Comparison of ENCODE assay signal across 24 mouse cellular contexts in genomic region chr17:23982912-23983311, GRCm38 (mm10). TPM values are rescaled to one million over a fixed set of nuclear protein-coding genes. Genes with fewer than 3 reads are reported as not detected.
DNase-seq lines count a peak whose midpoint lies in the region; ATAC-seq and TF ChIP-seq lines count a peak whose summit lies in the region.
"Had no signal": no experiment of that assay in that cellular context is flagged by ENCODE, and none has a peak within 500 bp of the region (broad histone marks: within the 10 kb centered on the region; RNA-seq: fewer than 3 reads in every experiment).

No protein-coding gene starts in this region.

- 51% methylated on average over 4 of the region's 4 CpGs for WGBS in liver, adult 2 months
- 45% methylated on average over 4 of the region's 4 CpGs for WGBS in liver, embryonic 12.5 days (ENCODE audit: insufficient replicate concordance)
- 10% methylated on average over 4 of the region's 4 CpGs for WGBS in macrophage (ENCODE audit: missing documents)
- 74% methylated on average over 4 of the region's 4 CpGs for WGBS in forebrain, embryonic 16.5 days

- peak; percentile 56 for DNase-seq in liver, adult 2 months (ENCODE audit: extremely low read depth, low read depth, low spot score)
- DNase-seq in A20 (ENCODE audit: low read depth, low spot score): peak; percentile 13
- DNase-seq in embryo, embryonic 11 days: peak; percentile 14
- no peak for DNase-seq in heart, postnatal 10 days
- DNase-seq: cerebellum, adult 9-11 months; liver, embryonic 13.5 days; midbrain, embryonic 14.5 days; retina, postnatal 1 day; spleen, adult 18-20 months had no signal

- no peak overlapping the region for H3K4me3 ChIP-seq in liver, adult 2 months (ENCODE audit: insufficient read depth, low read depth, low read length)
- H3K4me3 ChIP-seq in liver, embryonic 12.5 days: no peak overlapping the region
- H3K4me3 ChIP-seq in macrophage (ENCODE audit: inconsistent target): no peak overlapping the region
- no peak overlapping the region for H3K4me3 ChIP-seq in forebrain, embryonic 16.5 days (replicated peaks; ENCODE audit: low read length)
- H3K4me3 ChIP-seq: forebrain, embryonic 13.5 days; hindbrain, embryonic 15.5 days; liver, embryonic 13.5 days; stomach, embryonic 15.5 days had no signal

- H3K9me3 ChIP-seq in liver, embryonic 12.5 days (replicated peaks): no peaks in the 10 kb centered on the region
- H3K9me3 ChIP-seq in forebrain, embryonic 16.5 days (ENCODE audit: control insufficient read depth, low read length): no peaks in the 10 kb centered on the region
- H3K9me3 ChIP-seq: forebrain, embryonic 13.5 days; hindbrain, embryonic 15.5 days; liver, embryonic 13.5 days; stomach, embryonic 15.5 days had no signal

- H3K4me1 ChIP-seq in liver, adult 2 months (ENCODE audit: control insufficient read depth, insufficient read depth, low read length): no peaks in the 10 kb centered on the region; the same call in 1 of the 2 replicates
- H3K4me1 ChIP-seq in liver, embryonic 12.5 days: no peaks in the 10 kb centered on the region
- H3K4me1 ChIP-seq in forebrain, embryonic 16.5 days (replicated peaks; ENCODE audit: control insufficient read depth, insufficient read depth, low read length): no peaks in the 10 kb centered on the region
- H3K4me1 ChIP-seq: forebrain, embryonic 13.5 days; hindbrain, embryonic 15.5 days had no signal

- no peaks in the 10 kb centered on the region for H3K79me2 ChIP-seq in liver, adult 2 months (ENCODE audit: control insufficient read depth, insufficient read depth, low read length)
- no peaks in the 10 kb centered on the region for H3K79me2 ChIP-seq in macrophage (ENCODE audit: inconsistent target)

- H3K27ac ChIP-seq in liver, adult 2 months (replicated peaks; ENCODE audit: insufficient read depth, low read depth, low read length): no peak overlapping the region
- H3K27ac ChIP-seq in liver, embryonic 12.5 days: no peak overlapping the region
- H3K27ac ChIP-seq in macrophage: peak overlapping the region; percentile 3; the same call in 1 of the 2 replicates
- no peak overlapping the region for H3K27ac ChIP-seq in forebrain, embryonic 16.5 days (ENCODE audit: low read length)
- H3K27ac ChIP-seq: forebrain, embryonic 13.5 days; hindbrain, embryonic 15.5 days; kidney, postnatal 0 days; liver, embryonic 13.5 days; stomach, embryonic 15.5 days had no signal

- H3K36me3 ChIP-seq in liver, adult 2 months (ENCODE audit: control insufficient read depth, insufficient read depth, low read length): no peaks in the 10 kb centered on the region
- no peaks in the 10 kb centered on the region for H3K36me3 ChIP-seq in liver, embryonic 12.5 days
- no peaks in the 10 kb centered on the region for H3K36me3 ChIP-seq in macrophage (ENCODE audit: inconsistent target)
- no peaks in the 10 kb centered on the region for H3K36me3 ChIP-seq in forebrain, embryonic 16.5 days (ENCODE audit: control insufficient read depth, insufficient read depth)
- H3K36me3 ChIP-seq: hindbrain, embryonic 15.5 days; liver, embryonic 13.5 days; stomach, embryonic 15.5 days had no signal

- no peaks in the 10 kb centered on the region for H3K27me3 ChIP-seq in liver, adult 2 months (ENCODE audit: control insufficient read depth, insufficient read depth, low read length)
- H3K27me3 ChIP-seq in liver, embryonic 12.5 days (replicated peaks): 0 out of 2 replicates have a peak, but pooled peaks cover 3% of the 10 kb centered on the region
- no peaks in the 10 kb centered on the region for H3K27me3 ChIP-seq in forebrain, embryonic 16.5 days (replicated peaks; ENCODE audit: control insufficient read depth, insufficient read depth, low read length)
- H3K27me3 ChIP-seq: forebrain, embryonic 13.5 days; hindbrain, embryonic 15.5 days; stomach, embryonic 15.5 days had no signal

- TF ChIP-seq CTCF in liver, adult 2 months (IDR thresholded peaks at IDR 0.05; ENCODE audit: low read depth, low read length): no peak

- TF ChIP-seq POLR2A in liver, adult 2 months (IDR thresholded peaks at IDR 0.05; ENCODE audit: extremely low read depth, insufficient read depth, low read length): no peak

- H3K9ac ChIP-seq in liver, adult 2 months (ENCODE audit: low read depth, low read length): no peak overlapping the region
- H3K9ac ChIP-seq in liver, embryonic 12.5 days: no peak overlapping the region
- H3K9ac ChIP-seq in forebrain, embryonic 16.5 days (replicated peaks; ENCODE audit: low read depth, low read length): no peak overlapping the region
- H3K9ac ChIP-seq: forebrain, embryonic 13.5 days; hindbrain, embryonic 15.5 days; liver, embryonic 13.5 days; stomach, embryonic 15.5 days had no signal

- no peak overlapping the region for H3K4me2 ChIP-seq in liver, embryonic 12.5 days
- H3K4me2 ChIP-seq in forebrain, embryonic 16.5 days (ENCODE audit: low read length): no peak overlapping the region
- H3K4me2 ChIP-seq: forebrain, embryonic 13.5 days; heart, embryonic 11.5 days; hindbrain, embryonic 15.5 days; liver, embryonic 13.5 days; stomach, embryonic 15.5 days had no signal

- no peak for ATAC-seq in liver, embryonic 12.5 days
- no peak for ATAC-seq in CD4-positive, CD25-positive, alpha-beta regulatory T cell, adult 4 months
- no peak for ATAC-seq in forebrain, embryonic 16.5 days
- ATAC-seq: forebrain, embryonic 13.5 days had no signal

- intact Hi-C loops in heart, postnatal 10 days (cut with DNase I): no loop called here

RNA-seq across cellular contexts. Expression of gene Prss30, which starts 2.5 kb away (rescaled TPM):
- 0.13 and 0.18 TPM in 2 replicates for total RNA-seq in liver, adult 2 months (2014; rRNA removed)
- 0.16 TPM in 2 replicates for polyA plus RNA-seq in liver, adult 2 months (2012; rRNA removed)
- not detected in 2 replicates for polyA plus RNA-seq in liver, embryonic 12.5 days (2016; fragmentation: Nextera tagmentation; extraction: Ambion mirVana)
- total RNA-seq in macrophage (2018; cell fraction: chromatin; rRNA removed): not detected
- total RNA-seq in macrophage (2018; cell fraction: cytosol; rRNA removed): under 1 TPM in 3 of 26 experiments, not detected in 23; 0.09 to 0.24 (median 0.12) TPM
- under 1 TPM in 1 of 26 experiments, not detected in 25; 0.51 TPM for total RNA-seq in macrophage (2018; cell fraction: nucleus; rRNA removed)
- polyA plus RNA-seq in macrophage (2018): 0.19 to 0.33 TPM in 2 of 3 replicates, not detected in the other
- not detected for total RNA-seq in heart, postnatal 10 days (2021)
- not detected for polyA plus RNA-seq in CD4-positive, CD25-positive, alpha-beta regulatory T cell, adult 4 months (2017; shearing (Covaris generic))
- 0.21 and 0.28 TPM in 2 replicates for polyA plus RNA-seq in forebrain, embryonic 16.5 days (2015; fragmentation: Nextera tagmentation; extraction: Ambion mirVana)
- total RNA-seq: adrenal gland, postnatal 4 days; gastrocnemius, postnatal 4 days; heart, postnatal 25 days; MEL had no signal
- polyA plus RNA-seq: forebrain, embryonic 13.5 days; heart, embryonic 11.5 days; hindbrain, embryonic 15.5 days; liver, embryonic 13.5 days; midbrain, embryonic 14.5 days had no signal

RNA-seq across cellular contexts. Expression of gene Prss22, which starts 15.0 kb away (rescaled TPM):
- total RNA-seq in liver, adult 2 months (2014; rRNA removed): not detected in 2 replicates
- polyA plus RNA-seq in liver, adult 2 months (2012; rRNA removed): not detected in 2 replicates
- polyA plus RNA-seq in liver, embryonic 12.5 days (2016; fragmentation: Nextera tagmentation; extraction: Ambion mirVana): not detected in 2 replicates
- not detected for total RNA-seq in macrophage (2018; cell fraction: chromatin; rRNA removed)
- not detected for total RNA-seq in macrophage (2018; cell fraction: cytosol; rRNA removed)
- under 1 TPM in 1 of 26 experiments, not detected in 25; 0.48 TPM for total RNA-seq in macrophage (2018; cell fraction: nucleus; rRNA removed)
- not detected in 3 replicates for polyA plus RNA-seq in macrophage (2018)
- total RNA-seq in heart, postnatal 10 days (2021): not detected
- not detected for polyA plus RNA-seq in CD4-positive, CD25-positive, alpha-beta regulatory T cell, adult 4 months (2017; shearing (Covaris generic))
- polyA plus RNA-seq in forebrain, embryonic 16.5 days (2015; fragmentation: Nextera tagmentation; extraction: Ambion mirVana): not detected in 2 replicates
- total RNA-seq: adrenal gland, postnatal 4 days; gastrocnemius, postnatal 4 days; heart, postnatal 25 days; layer of hippocampus, postnatal 25 days; MEL had no signal
- polyA plus RNA-seq: forebrain, embryonic 13.5 days; heart, embryonic 11.5 days; hindbrain, embryonic 15.5 days; liver, embryonic 13.5 days; midbrain, embryonic 14.5 days had no signal

RNA-seq across cellular contexts. Expression of gene Sbpl, which starts 27.8 kb away (rescaled TPM):
- total RNA-seq in liver, adult 2 months (2014; rRNA removed): not detected in 2 replicates
- not detected in 2 replicates for polyA plus RNA-seq in liver, adult 2 months (2012; rRNA removed)
- polyA plus RNA-seq in liver, embryonic 12.5 days (2016; fragmentation: Nextera tagmentation; extraction: Ambion mirVana): not detected in 2 replicates
- total RNA-seq in macrophage (2018; cell fraction: chromatin; rRNA removed): not detected
- not detected for total RNA-seq in macrophage (2018; cell fraction: cytosol; rRNA removed)
- total RNA-seq in macrophage (2018; cell fraction: nucleus; rRNA removed): not detected
- polyA plus RNA-seq in macrophage (2018): not detected in 3 replicates
- total RNA-seq in heart, postnatal 10 days (2021): not detected
- polyA plus RNA-seq in CD4-positive, CD25-positive, alpha-beta regulatory T cell, adult 4 months (2017; shearing (Covaris generic)): not detected
- polyA plus RNA-seq in forebrain, embryonic 16.5 days (2015; fragmentation: Nextera tagmentation; extraction: Ambion mirVana): not detected in 2 replicates
- total RNA-seq: adrenal gland, postnatal 4 days; gastrocnemius, postnatal 4 days; heart, postnatal 25 days; layer of hippocampus, postnatal 25 days; left cerebral cortex, postnatal 36 days; MEL had no signal
- polyA plus RNA-seq: forebrain, embryonic 13.5 days; heart, embryonic 11.5 days; hindbrain, embryonic 15.5 days; kidney, postnatal 0 days; liver, embryonic 13.5 days; midbrain, embryonic 14.5 days; stomach, embryonic 15.5 days had no signal

RNA-seq across cellular contexts. Expression of gene Sbp, which starts 41.4 kb away (rescaled TPM):
- total RNA-seq in liver, adult 2 months (2014; rRNA removed): not detected in 2 replicates
- polyA plus RNA-seq in liver, adult 2 months (2012; rRNA removed): not detected in 2 replicates
- polyA plus RNA-seq in liver, embryonic 12.5 days (2016; fragmentation: Nextera tagmentation; extraction: Ambion mirVana): not detected in 2 replicates
- not detected for total RNA-seq in macrophage (2018; cell fraction: chromatin; rRNA removed)
- not detected for total RNA-seq in macrophage (2018; cell fraction: cytosol; rRNA removed)
- not detected for total RNA-seq in macrophage (2018; cell fraction: nucleus; rRNA removed)
- polyA plus RNA-seq in macrophage (2018): not detected in 3 replicates
- total RNA-seq in heart, postnatal 10 days (2021): not detected
- polyA plus RNA-seq in CD4-positive, CD25-positive, alpha-beta regulatory T cell, adult 4 months (2017; shearing (Covaris generic)): not detected
- not detected in 2 replicates for polyA plus RNA-seq in forebrain, embryonic 16.5 days (2015; fragmentation: Nextera tagmentation; extraction: Ambion mirVana)
- total RNA-seq: adrenal gland, postnatal 4 days; gastrocnemius, postnatal 4 days; heart, postnatal 25 days; layer of hippocampus, postnatal 25 days; left cerebral cortex, postnatal 36 days; MEL had no signal
- polyA plus RNA-seq: forebrain, embryonic 13.5 days; heart, embryonic 11.5 days; hindbrain, embryonic 15.5 days; kidney, postnatal 0 days; liver, embryonic 13.5 days; midbrain, embryonic 14.5 days; stomach, embryonic 15.5 days had no signal

RNA-seq across cellular contexts. Expression of gene Prss27, which starts 55.0 kb away (rescaled TPM):
- not detected in 2 replicates for total RNA-seq in liver, adult 2 months (2014; rRNA removed)
- polyA plus RNA-seq in liver, adult 2 months (2012; rRNA removed): not detected in 2 replicates
- polyA plus RNA-seq in liver, embryonic 12.5 days (2016; fragmentation: Nextera tagmentation; extraction: Ambion mirVana): not detected in 2 replicates
- not detected for total RNA-seq in macrophage (2018; cell fraction: chromatin; rRNA removed)
- not detected for total RNA-seq in macrophage (2018; cell fraction: cytosol; rRNA removed)
- under 1 TPM in 1 of 26 experiments, not detected in 25; 0.58 TPM for total RNA-seq in macrophage (2018; cell fraction: nucleus; rRNA removed)
- not detected in 3 replicates for polyA plus RNA-seq in macrophage (2018)
- not detected for total RNA-seq in heart, postnatal 10 days (2021)
- not detected for polyA plus RNA-seq in CD4-positive, CD25-positive, alpha-beta regulatory T cell, adult 4 months (2017; shearing (Covaris generic))
- 0.26 and 0.49 TPM in 2 replicates for polyA plus RNA-seq in forebrain, embryonic 16.5 days (2015; fragmentation: Nextera tagmentation; extraction: Ambion mirVana)
- total RNA-seq: adrenal gland, postnatal 4 days; gastrocnemius, postnatal 4 days; heart, postnatal 25 days; layer of hippocampus, postnatal 25 days; left cerebral cortex, postnatal 36 days; MEL had no signal
- polyA plus RNA-seq: liver, embryonic 13.5 days had no signal

Comparison
In these comparisons a context has a peak if more than half of its experiments do, and no peak if none do; other contexts are left out.
1. DNase-seq: peak in liver, adult 2 months (single experiment), A20 (single experiment) and embryo, embryonic 11 days (single experiment); none in heart, postnatal 10 days (0 of 2).